ENCODE assay signal across 24 mouse cellular contexts in the genomic region with DNA sequence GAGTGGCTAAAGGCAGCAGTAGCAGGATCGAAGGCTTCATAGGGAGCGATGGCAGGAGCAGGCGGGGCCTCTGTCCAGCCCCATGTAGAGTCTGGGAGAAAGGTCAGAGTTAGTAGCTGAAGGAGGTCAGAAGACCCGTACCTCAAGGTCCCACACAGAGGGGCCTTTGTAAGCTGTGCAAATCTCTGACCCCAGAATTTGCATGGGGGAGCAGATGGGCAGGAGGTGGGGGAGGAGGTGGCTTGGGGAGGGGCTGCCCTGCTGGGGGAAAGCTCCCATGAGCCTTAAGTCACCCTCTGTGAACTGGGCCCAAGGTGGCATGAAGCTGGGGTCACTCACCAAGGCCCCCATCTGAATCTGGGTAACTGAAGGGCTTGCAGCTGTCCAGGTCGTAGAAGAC. TPM values are rescaled to one million over a fixed set of nuclear protein-coding genes. Genes with fewer than 3 reads are reported as not detected.
DNase-seq lines count a peak whose midpoint lies in the region; ATAC-seq and TF ChIP-seq lines count a peak whose summit lies in the region.
"Had no signal": no experiment of that assay in that cellular context is flagged by ENCODE, and none has a peak within 500 bp of the region (broad histone marks: within the 10 kb centered on the region; RNA-seq: fewer than 3 reads in every experiment).

No protein-coding gene starts in this region.

- no peak for TF ChIP-seq RAD21 in CH12.LX (IDR thresholded peaks at IDR 0.05; ENCODE audit: low read depth, low read length)

- TF ChIP-seq POLR2A in CH12.LX (IDR thresholded peaks at IDR 0.05; ENCODE audit: low read depth, low read length), result peak; percentile 36; the same call in 1 of the 2 replicates
- no peak for TF ChIP-seq POLR2A in lung, adult 2 months (IDR thresholded peaks at IDR 0.05; ENCODE audit: borderline replicate concordance, extremely low read depth, low read depth, low read length)
- TF ChIP-seq POLR2A in heart, adult 2 months (IDR thresholded peaks at IDR 0.05; ENCODE audit: insufficient read depth, low read depth, low read length), result no peak

- no peak for ATAC-seq in liver, postnatal 0 days
- no peak for ATAC-seq in liver, embryonic 11.5 days (replicated peaks; ENCODE audit: low FRiP score)
- ATAC-seq: activated CD4-positive, CD25-positive, alpha-beta regulatory T cell, adult 4 months; CD4-positive, CD25-positive, alpha-beta regulatory T cell, adult 4 months; forebrain, embryonic 15.5 days; Patski had no signal

- peaks cover 10% of the 10 kb centered on the region for H3K79me2 ChIP-seq in CH12.LX (replicated peaks; ENCODE audit: control insufficient read depth, extremely low read depth, insufficient read depth, poor library complexity, severe bottlenecking)
- H3K79me2 ChIP-seq in heart, adult 2 months (replicated peaks; ENCODE audit: control insufficient read depth, insufficient read depth, low read length), result no peaks in the 10 kb centered on the region

- peak overlapping the region; percentile 39; the same call in 1 of the 2 replicates for H3K27ac ChIP-seq in liver, postnatal 0 days (ENCODE audit: low read depth)
- H3K27ac ChIP-seq in liver, embryonic 11.5 days (ENCODE audit: low read depth, low read length), result no peak overlapping the region
- peak overlapping the region; percentile 98 for H3K27ac ChIP-seq in CH12.LX (ENCODE audit: insufficient read depth, low read depth)
- H3K27ac ChIP-seq in heart, adult 2 months, result no peak overlapping the region
- H3K27ac ChIP-seq: embryonic facial prominence, embryonic 10.5 days; forebrain, embryonic 15.5 days; heart, embryonic 10.5 days; hindbrain, embryonic 13.5 days; hindbrain, postnatal 0 days had no signal

- WGBS in liver, postnatal 0 days (ENCODE audit: insufficient replicate concordance), result 70% methylated on average over 5 of the region's 5 CpGs
- WGBS in liver, embryonic 11.5 days, result 71% methylated on average over 5 of the region's 5 CpGs
- 68% methylated on average over 5 of the region's 5 CpGs for WGBS in lung, adult 2 months
- 73% methylated on average over 5 of the region's 5 CpGs for WGBS in heart, adult 2 months

- H3K9ac ChIP-seq in liver, postnatal 0 days (replicated peaks), result no peak overlapping the region
- no peak overlapping the region for H3K9ac ChIP-seq in liver, embryonic 11.5 days (ENCODE audit: low read depth, low read length)
- H3K9ac ChIP-seq in CH12.LX (ENCODE audit: insufficient read depth, low read depth), result peak overlapping the region; percentile 43; the same call in 1 of the 2 replicates
- H3K9ac ChIP-seq in heart, adult 2 months (ENCODE audit: low read depth, low read length), result no peak overlapping the region
- H3K9ac ChIP-seq: forebrain, embryonic 15.5 days; hindbrain, embryonic 13.5 days had no signal

- H3K27me3 ChIP-seq in liver, postnatal 0 days (ENCODE audit: insufficient read depth, low read length), result peaks cover 18% of the 10 kb centered on the region
- peaks cover 32% of the 10 kb centered on the region for H3K27me3 ChIP-seq in liver, embryonic 11.5 days (replicated peaks; ENCODE audit: control insufficient read depth, insufficient read depth, low read length)
- no peaks in the 10 kb centered on the region for H3K27me3 ChIP-seq in CH12.LX (replicated peaks)
- no peaks in the 10 kb centered on the region for H3K27me3 ChIP-seq in heart, adult 2 months (ENCODE audit: control insufficient read depth, insufficient read depth, low read length)
- H3K27me3 ChIP-seq: forebrain, embryonic 15.5 days; Patski had no signal

- dilution Hi-C loops in CH12.LX (cut with MboI; ENCODE audit: extremely low pct_ligation_motif_present, extremely low pct_unique_long_range_greater_than_20kb, low sequenced_read_pairs), result no loop called here

- intact Hi-C loops in heart, adult 2 months (cut with DNase I), result no loop called here

- no peaks in the 10 kb centered on the region for H3K9me3 ChIP-seq in liver, postnatal 0 days (ENCODE audit: low read length)
- no peaks in the 10 kb centered on the region for H3K9me3 ChIP-seq in liver, embryonic 11.5 days (ENCODE audit: control insufficient read depth, low read length)
- no peaks in the 10 kb centered on the region for H3K9me3 ChIP-seq in CH12.LX (replicated peaks; ENCODE audit: low read length)
- H3K9me3 ChIP-seq: embryonic facial prominence, embryonic 10.5 days; forebrain, embryonic 15.5 days; heart, embryonic 10.5 days; hindbrain, embryonic 13.5 days had no signal

- in situ Hi-C loops in CH12.LX (cut with MboI; ENCODE audit: low pct_ligation_motif_present, low pct_unique_long_range_greater_than_20kb, low sequenced_read_pairs), result no loop called here

- TF ChIP-seq CTCF in liver, postnatal 0 days (IDR thresholded peaks at IDR 0.05; ENCODE audit: low read depth), result no peak
- TF ChIP-seq CTCF in CH12.LX (conservative IDR thresholded peaks at IDR 0.05 in 1 of 2, IDR thresholded peaks at IDR 0.05 in 1 of 2; ENCODE audit: low read depth in 2 of 2, low read length in 2 of 2), result no peak
- no peak for TF ChIP-seq CTCF in lung, adult 2 months (IDR thresholded peaks at IDR 0.05; ENCODE audit: insufficient read depth, low read length)
- TF ChIP-seq CTCF in heart, adult 2 months (IDR thresholded peaks at IDR 0.05), result no peak

- no peak for TF ChIP-seq EP300 in liver, postnatal 0 days (IDR thresholded peaks at IDR 0.05; ENCODE audit: low read depth)
- peak; percentile 61 for TF ChIP-seq EP300 in CH12.LX (IDR thresholded peaks at IDR 0.05; ENCODE audit: low read length)
- no peak for TF ChIP-seq EP300 in heart, adult 2 months (IDR thresholded peaks at IDR 0.05; ENCODE audit: insufficient read depth, low read depth, low read length)

- DNase-seq in liver, postnatal 0 days, result no peak
- no peak for DNase-seq in liver, embryonic 11.5 days (ENCODE audit: low spot score)
- DNase-seq in A20 (ENCODE audit: low read depth, low spot score) (peak; percentile 92), CH12.LX (ENCODE audit: extremely low read depth) (peak; percentile 61)
- DNase-seq in spleen, postnatal 36 days (ENCODE audit: low spot score in 2 of 2), result peak; percentile 77 to 78
- no peak for DNase-seq in lung, adult 2 months
- DNase-seq in heart, adult 2 months, result no peak
- DNase-seq: adrenal gland, postnatal 14 days; cerebellum, adult 2 months; cerebellum, postnatal 10 days; gastrocnemius, postnatal 36 days; heart, adult 11 months; heart, postnatal 10 days had no signal

- peak overlapping the region; percentile 24; the same call in 1 of the 2 replicates for H3K4me3 ChIP-seq in liver, postnatal 0 days (ENCODE audit: low read depth, low read length)
- no peak overlapping the region for H3K4me3 ChIP-seq in liver, embryonic 11.5 days (ENCODE audit: low read depth, low read length)
- peak overlapping the region; percentile 65 to 77 (median 72) for H3K4me3 ChIP-seq in CH12.LX (replicated peaks in 1 of 3; ENCODE audit: low read depth in 2 of 3, low read length in 2 of 3, poor library complexity in 1 of 3)
- H3K4me3 ChIP-seq in lung, adult 2 months (replicated peaks; ENCODE audit: extremely low read depth, low read depth, low read length), result no peak overlapping the region
- H3K4me3 ChIP-seq in heart, adult 2 months, result no peak overlapping the region
- H3K4me3 ChIP-seq: embryonic facial prominence, embryonic 10.5 days; forebrain, embryonic 15.5 days; heart, embryonic 10.5 days; hindbrain, embryonic 13.5 days had no signal

- peaks cover 6% of the 10 kb centered on the region; the same call in 1 of the 2 replicates for H3K4me1 ChIP-seq in liver, postnatal 0 days (ENCODE audit: insufficient read depth)
- peaks cover 7% of the 10 kb centered on the region for H3K4me1 ChIP-seq in liver, embryonic 11.5 days (replicated peaks; ENCODE audit: control insufficient read depth, insufficient read depth, low read length)
- H3K4me1 ChIP-seq in CH12.LX (ENCODE audit: control insufficient read depth in 1 of 2, insufficient read depth in 2 of 2), result peaks cover 42 to 57% of the 10 kb centered on the region in 2 experiments
- peaks cover 3% of the 10 kb centered on the region; the same call in 1 of the 2 replicates for H3K4me1 ChIP-seq in lung, adult 2 months (ENCODE audit: control insufficient read depth, insufficient read depth, low read length)
- H3K4me1 ChIP-seq in heart, adult 2 months (ENCODE audit: control insufficient read depth, insufficient read depth, low read length), result peaks cover 4% of the 10 kb centered on the region

- peak overlapping the region; percentile 77 for H3K4me2 ChIP-seq in liver, postnatal 0 days (ENCODE audit: low read depth, low read length)
- H3K4me2 ChIP-seq in liver, embryonic 11.5 days, result no peak overlapping the region
- peak overlapping the region; percentile 59 for H3K4me2 ChIP-seq in CH12.LX (ENCODE audit: insufficient read depth, low read depth, poor library complexity, severe bottlenecking)
- H3K4me2 ChIP-seq: forebrain, embryonic 15.5 days; hindbrain, embryonic 13.5 days had no signal

- no peaks in the 10 kb centered on the region; the same call in 1 of the 2 replicates for H3K36me3 ChIP-seq in liver, postnatal 0 days (replicated peaks; ENCODE audit: insufficient read depth, low read length)
- H3K36me3 ChIP-seq in liver, embryonic 11.5 days (ENCODE audit: control insufficient read depth, insufficient read depth, low read length), result peaks cover 15% of the 10 kb centered on the region; the same call in 1 of the 2 replicates
- peaks cover 16 to 53% of the 10 kb centered on the region in 2 experiments for H3K36me3 ChIP-seq in CH12.LX (replicated peaks in 1 of 2; ENCODE audit: control insufficient read depth in 1 of 2, insufficient read depth in 1 of 2, low read length in 1 of 2)
- no peaks in the 10 kb centered on the region for H3K36me3 ChIP-seq in heart, adult 2 months (ENCODE audit: control insufficient read depth, insufficient read depth, low read length)
- H3K36me3 ChIP-seq: forebrain, embryonic 15.5 days had no signal

RNA-seq across cellular contexts. Expression of a gene that starts 2.4 kb away (rescaled TPM):
- polyA plus RNA-seq in liver, postnatal 0 days (2015; fragmentation: Nextera tagmentation; extraction: Ambion mirVana), result 9.5 and 10.1 TPM in 2 replicates
- 0.05 TPM in 1 of 2 replicates, not detected in the other for polyA plus RNA-seq in liver, embryonic 11.5 days (2014; fragmentation: Nextera tagmentation; extraction: Ambion mirVana)
- total RNA-seq in CH12.LX (2012; rRNA removed) (135 and 200 TPM in 2 replicates), CH12.LX (2014; rRNA removed) (162 and 194 TPM in 2 replicates)
- polyA plus RNA-seq in CH12.LX (2012; ENCODE audit: insufficient read length, low read depth), result 279 and 336 TPM in 2 replicates
- 11.2 and 11.7 TPM in 2 replicates for polyA plus RNA-seq in lung, adult 2 months (2012; rRNA removed)
- total RNA-seq in heart, adult 2 months (2021), result under 1 TPM; 0.31 to 0.75 TPM
- 0.88 and 3.1 TPM in 2 replicates for polyA plus RNA-seq in heart, adult 2 months (2012; rRNA removed)
- total RNA-seq: gastrocnemius, adult 8-10 months; gastrocnemius, postnatal 36 days; hematopoietic stem cell, adult 5-6 weeks had no signal
- polyA plus RNA-seq: embryonic facial prominence, embryonic 10.5 days; forebrain, embryonic 15.5 days; heart, embryonic 14.5 days; hindbrain, embryonic 13.5 days; hindbrain, postnatal 0 days had no signal

RNA-seq across cellular contexts. Expression of a gene that starts 5.1 kb away (rescaled TPM):
- polyA plus RNA-seq in liver, postnatal 0 days (2015; fragmentation: Nextera tagmentation; extraction: Ambion mirVana), result 0.35 and 2.7 TPM in 2 replicates
- not detected in 2 replicates for polyA plus RNA-seq in liver, embryonic 11.5 days (2014; fragmentation: Nextera tagmentation; extraction: Ambion mirVana)
- total RNA-seq in CH12.LX (2012; rRNA removed), result 3.0 and 5.0 TPM in 2 replicates
- total RNA-seq in CH12.LX (2014; rRNA removed), result 2.0 TPM in 2 replicates
- 8.3 and 8.6 TPM in 2 replicates for polyA plus RNA-seq in CH12.LX (2012; ENCODE audit: insufficient read length, low read depth)
- polyA plus RNA-seq in lung, adult 2 months (2012; rRNA removed), result 1.0 and 10.5 TPM in 2 replicates
- 10 to 100 TPM; 13.1 to 16.7 TPM for total RNA-seq in heart, adult 2 months (2021)
- polyA plus RNA-seq in heart, adult 2 months (2012; rRNA removed), result 7.1 and 10.8 TPM in 2 replicates
- total RNA-seq: hematopoietic stem cell, adult 5-6 weeks had no signal
- polyA plus RNA-seq: activated CD4-positive, CD25-positive, alpha-beta regulatory T cell, adult 4 months; CD4-positive, CD25-positive, alpha-beta regulatory T cell, adult 4 months had no signal

RNA-seq across cellular contexts. Expression of a gene that starts 19.1 kb away (rescaled TPM):
- 18.9 and 25.1 TPM in 2 replicates for polyA plus RNA-seq in liver, postnatal 0 days (2015; fragmentation: Nextera tagmentation; extraction: Ambion mirVana)
- polyA plus RNA-seq in liver, embryonic 11.5 days (2014; fragmentation: Nextera tagmentation; extraction: Ambion mirVana), result 119 and 128 TPM in 2 replicates
- total RNA-seq in CH12.LX (2012; rRNA removed), result 103 and 131 TPM in 2 replicates
- 44.2 and 49.3 TPM in 2 replicates for total RNA-seq in CH12.LX (2014; rRNA removed)
- 61.4 and 67.6 TPM in 2 replicates for polyA plus RNA-seq in CH12.LX (2012; ENCODE audit: insufficient read length, low read depth)
- polyA plus RNA-seq in lung, adult 2 months (2012; rRNA removed), result 34.3 and 38.3 TPM in 2 replicates
- total RNA-seq in heart, adult 2 months (2021), result 10 to 100 TPM; 10.8 to 11.7 TPM
- polyA plus RNA-seq in heart, adult 2 months (2012; rRNA removed), result 12.9 and 15.5 TPM in 2 replicates

RNA-seq across cellular contexts. Expression of a gene that starts 24.2 kb away (rescaled TPM):
- 33.6 and 33.9 TPM in 2 replicates for polyA plus RNA-seq in liver, postnatal 0 days (2015; fragmentation: Nextera tagmentation; extraction: Ambion mirVana)
- 65.6 and 69.2 TPM in 2 replicates for polyA plus RNA-seq in liver, embryonic 11.5 days (2014; fragmentation: Nextera tagmentation; extraction: Ambion mirVana)
- total RNA-seq in CH12.LX (2012; rRNA removed), result 36.8 and 50.0 TPM in 2 replicates
- 13.9 and 14.2 TPM in 2 replicates for total RNA-seq in CH12.LX (2014; rRNA removed)
- 40.5 and 43.8 TPM in 2 replicates for polyA plus RNA-seq in CH12.LX (2012; ENCODE audit: insufficient read length, low read depth)
- polyA plus RNA-seq in lung, adult 2 months (2012; rRNA removed), result 194 and 216 TPM in 2 replicates
- total RNA-seq in heart, adult 2 months (2021), result 10 to 100 TPM; 49.7 to 53.7 TPM
- 65.7 and 84.8 TPM in 2 replicates for polyA plus RNA-seq in heart, adult 2 months (2012; rRNA removed)

RNA-seq across cellular contexts. Expression of a gene that starts 33.1 kb away (rescaled TPM):
- 3.3 and 4.1 TPM in 2 replicates for polyA plus RNA-seq in liver, postnatal 0 days (2015; fragmentation: Nextera tagmentation; extraction: Ambion mirVana)
- 4.7 and 5.9 TPM in 2 replicates for polyA plus RNA-seq in liver, embryonic 11.5 days (2014; fragmentation: Nextera tagmentation; extraction: Ambion mirVana)
- total RNA-seq in CH12.LX (2012; rRNA removed) (1.2 and 1.3 TPM in 2 replicates), CH12.LX (2014; rRNA removed) (not detected in 2 replicates)
- polyA plus RNA-seq in CH12.LX (2012; ENCODE audit: insufficient read length, low read depth), result 0.33 and 0.39 TPM in 2 replicates
- 9.5 and 10.3 TPM in 2 replicates for polyA plus RNA-seq in lung, adult 2 months (2012; rRNA removed)
- 1 to 10 TPM; 2.6 to 3.3 TPM for total RNA-seq in heart, adult 2 months (2021)
- 4.1 and 6.4 TPM in 2 replicates for polyA plus RNA-seq in heart, adult 2 months (2012; rRNA removed)
- total RNA-seq: hematopoietic stem cell, adult 5-6 weeks had no signal

Comparison
In these comparisons a context has a peak if more than half of its experiments do, and no peak if none do; other contexts are left out.
1. H3K27ac ChIP-seq: peak in liver, postnatal 0 days (single experiment) and CH12.LX (single experiment); none in liver, embryonic 11.5 days (single experiment) and heart, adult 2 months (single experiment).
2. H3K4me3 ChIP-seq: peak in liver, postnatal 0 days (single experiment) and CH12.LX (3 of 3); none in liver, embryonic 11.5 days (single experiment), lung, adult 2 months (single experiment) and heart, adult 2 months (single experiment).
3. DNase-seq: peak in A20 (single experiment), CH12.LX (single experiment) and spleen, postnatal 36 days (2 of 2); none in liver, postnatal 0 days (single experiment), liver, embryonic 11.5 days (single experiment), lung, adult 2 months (single experiment) and heart, adult 2 months (0 of 2).
4. RNA of a gene that starts 2.4 kb away (polyA plus RNA-seq): 279 to 336 TPM in CH12.LX; 11.2 to 11.7 TPM in lung, adult 2 months, 9.5 to 10.1 TPM in liver, postnatal 0 days, 0.88 to 3.1 TPM in heart, adult 2 months and 0.05 TPM in liver, embryonic 11.5 days; every median in the first group is over 10 times any median in the second.